Mouse (Mus musculus): ENCODE measurements around the gene Cnnm3. TPM values are rescaled to one million over a fixed set of nuclear protein-coding genes. Genes with fewer than 3 reads are reported as not detected.

Gene Cnnm3
- total and polyA plus RNA-seq, 3 experiments: 4.2 to 9.9 TPM; not detected in 1

DNA sequence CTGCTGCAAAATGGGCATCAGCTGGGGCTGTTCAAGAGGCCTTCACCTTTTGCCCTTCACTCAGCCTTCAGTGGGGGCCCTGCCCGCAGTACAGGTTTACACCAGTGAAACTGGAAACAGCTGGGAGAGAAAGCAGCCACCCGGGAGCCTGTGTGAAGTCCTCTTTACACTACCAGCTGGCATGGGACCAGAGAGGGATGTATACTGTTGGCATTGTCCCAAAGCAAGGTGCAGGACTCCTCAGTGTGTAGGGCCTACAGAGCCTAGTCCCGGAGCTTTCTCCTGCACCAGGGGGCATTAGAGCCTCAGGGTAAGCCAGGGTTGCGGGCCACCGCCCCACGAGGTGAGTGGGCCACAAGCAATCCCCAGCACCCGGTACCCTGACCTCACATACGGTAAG lies 18.8 kb downstream of the Cnnm3 start:
- Histone ChIP-seq H3K9ac (ENCODE audit: control insufficient read depth, low read depth, low read length, poor library complexity, severe bottlenecking) (no peak overlapping the region), H3K79me2 (ENCODE audit: control insufficient read depth, insufficient read depth, low read length, poor library complexity) (no peaks in the 10 kb centered on the region), H3K27ac (ENCODE audit: control insufficient read depth, low read depth, low read length) (no peak overlapping the region), H3K4me3 (ENCODE audit: control insufficient read depth in 1 of 2, insufficient read depth in 1 of 2, low read depth in 2 of 2, low read length in 2 of 2) (no peak overlapping the region), H3K36me3 (ENCODE audit: control insufficient read depth in 1 of 2, insufficient read depth in 2 of 2, low read length in 2 of 2) (peaks cover 0 to 5% of the 10 kb centered on the region in 2 experiments; a peak in 2 of 4 replicates), H3K9me3 (replicated peaks; ENCODE audit: insufficient read depth, low read length) (no peaks in the 10 kb centered on the region), H3K4me1 (ENCODE audit: control insufficient read depth in 1 of 2, insufficient read depth in 2 of 2, low read length in 2 of 2) (peaks cover 0 to 7% of the 10 kb centered on the region in 2 experiments; a peak in 2 of 4 replicates), H3K27me3 (ENCODE audit: control insufficient read depth in 1 of 2, insufficient read depth in 2 of 2, low read length in 2 of 2) (no peaks in the 10 kb centered on the region)
- DNase-seq (ENCODE audit: low read depth, low spot score): no peak
- TF ChIP-seq HCFC1 (IDR thresholded peaks at IDR 0.05; ENCODE audit: low read depth, low read length): no peak
- 0 out of 2 replicates have a peak, but pooled peaks have one; percentile 20 for TF ChIP-seq POLR2AphosphoS2 (IDR thresholded peaks at IDR 0.05; ENCODE audit: low read length)
- TF ChIP-seq CHD1 (IDR thresholded peaks at IDR 0.05; ENCODE audit: low read depth, low read length): no peak

DNA sequence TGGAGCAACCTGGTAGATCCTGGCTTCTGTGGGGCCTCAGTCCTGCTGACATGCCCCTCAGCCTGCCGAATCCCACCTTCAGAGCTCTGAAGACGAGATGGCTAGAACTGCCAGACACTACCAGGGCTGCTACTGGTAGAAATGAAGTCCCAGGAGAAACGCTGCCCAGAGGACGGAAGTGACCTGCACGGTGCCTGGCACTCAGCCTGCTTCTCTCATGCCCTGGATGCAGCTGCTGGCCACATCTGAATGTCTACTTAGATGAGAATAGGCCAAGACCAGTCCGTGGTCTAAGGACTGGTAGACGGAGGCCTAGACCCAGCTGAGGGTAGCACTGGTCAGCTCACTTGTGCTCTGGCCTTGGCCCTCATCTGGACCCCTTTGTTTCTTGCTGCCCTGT lies 19.3 kb downstream of the Cnnm3 start:
- peaks cover 0 to 5% of the 10 kb centered on the region in 2 experiments; a peak in 2 of 4 replicates for H3K36me3 ChIP-seq (ENCODE audit: control insufficient read depth in 1 of 2, insufficient read depth in 2 of 2, low read length in 2 of 2)
- H3K4me1 ChIP-seq (ENCODE audit: control insufficient read depth in 1 of 2, insufficient read depth in 2 of 2, low read length in 2 of 2): peaks cover 0 to 7% of the 10 kb centered on the region in 2 experiments; a peak in 2 of 4 replicates
- H3K27ac ChIP-seq (ENCODE audit: control insufficient read depth, low read depth, low read length): no peak overlapping the region
- no peak for TF ChIP-seq UBTF (IDR thresholded peaks at IDR 0.05; ENCODE audit: borderline replicate concordance, insufficient read depth, low read depth, low read length)
- no peak for TF ChIP-seq RCOR1 (IDR thresholded peaks at IDR 0.05; ENCODE audit: low read depth, low read length)
- TF ChIP-seq MEF2A (IDR thresholded peaks at IDR 0.05; ENCODE audit: extremely low read depth, insufficient replicate concordance, low read depth, low read length, poor library complexity, severe bottlenecking): no peak
- no peak for TF ChIP-seq MAFK (IDR thresholded peaks at IDR 0.05; ENCODE audit: borderline replicate concordance, low read depth, low read length)
- TF ChIP-seq ETS1 (IDR thresholded peaks at IDR 0.05; ENCODE audit: low read depth, low read length): no peak
- no peak for TF ChIP-seq USF1 (IDR thresholded peaks at IDR 0.05; ENCODE audit: low read depth, low read length)
- no peak for TF ChIP-seq E2F4 (IDR thresholded peaks at IDR 0.05; ENCODE audit: borderline replicate concordance, low read depth, low read length)
- no peak for TF ChIP-seq RAD21 (IDR thresholded peaks at IDR 0.05; ENCODE audit: low read depth, low read length)
- TF ChIP-seq MYB (IDR thresholded peaks at IDR 0.05; ENCODE audit: low read depth, low read length): no peak
- no peak for TF ChIP-seq GABPA (IDR thresholded peaks at IDR 0.05; ENCODE audit: low read depth, low read length)
- no peak for TF ChIP-seq POLR2AphosphoS5 (IDR thresholded peaks at IDR 0.05; ENCODE audit: borderline replicate concordance, low read depth, low read length)
- TF ChIP-seq CHD2 (IDR thresholded peaks at IDR 0.05; ENCODE audit: low read length): no peak
- TF ChIP-seq CTCF (IDR thresholded peaks at IDR 0.05 in 2 of 3, conservative IDR thresholded peaks at IDR 0.05 in 1 of 3; ENCODE audit: control insufficient read depth in 1 of 3, insufficient read depth in 1 of 3, low read depth in 2 of 3, low read length in 3 of 3, poor library complexity in 1 of 3, severe bottlenecking in 1 of 3): no peak
- no peak for TF ChIP-seq NRF1 (IDR thresholded peaks at IDR 0.05; ENCODE audit: insufficient read depth, low read depth, low read length, poor library complexity, severe bottlenecking)
- H3K79me2 ChIP-seq (ENCODE audit: control insufficient read depth, insufficient read depth, low read length, poor library complexity): no peaks in the 10 kb centered on the region
- no peaks in the 10 kb centered on the region for H3K9me3 ChIP-seq (replicated peaks; ENCODE audit: insufficient read depth, low read length)
- no peaks in the 10 kb centered on the region for H3K27me3 ChIP-seq (ENCODE audit: control insufficient read depth in 1 of 2, insufficient read depth in 2 of 2, low read length in 2 of 2)
- no peak overlapping the region for H3K4me3 ChIP-seq (ENCODE audit: control insufficient read depth in 1 of 2, insufficient read depth in 1 of 2, low read depth in 2 of 2, low read length in 2 of 2)
- no peak overlapping the region for H3K9ac ChIP-seq (ENCODE audit: control insufficient read depth, low read depth, low read length, poor library complexity, severe bottlenecking)
- DNase-seq (ENCODE audit: low read depth, low spot score): no peak

Data from MEL (cell line).